Mouse (Mus musculus) kidney, adult 2 months (tissue): ENCODE data around the gene Wnt2. TPM values are rescaled to one million over a fixed set of nuclear protein-coding genes. Genes with fewer than 3 reads are reported as not detected.

Source experiments
- DNase-seq: peaks from one replicate; pipeline ENCODE4 v3.0.0; 2021
- H3K27ac ChIP-seq: fragments of 200-500 bp; 2 replicates; pipeline ENCODE4 v1.5.1; 2012; ENCODE audit warnings: low read depth, low read length, control low read depth, inconsistent platforms; ENCODE audit not compliant: insufficient read depth
- H3K27me3 ChIP-seq: fragments of 200-500 bp; replicated peaks from 2 replicates; pipeline ENCODE4 v1.6.1; 2012; ENCODE audit warnings: mild to moderate bottlenecking, moderate library complexity, low read length, inconsistent platforms; ENCODE audit not compliant: control insufficient read depth, insufficient read depth
- H3K36me3 ChIP-seq: fragments of 200-500 bp; 2 replicates; pipeline ENCODE4 v1.6.1; 2012; ENCODE audit warnings: mild to moderate bottlenecking, moderate library complexity, low read length, inconsistent platforms; ENCODE audit not compliant: control insufficient read depth, insufficient read depth
- H3K4me1 ChIP-seq: fragments of 200-500 bp; 2 replicates; pipeline ENCODE4 v1.6.1; 2011; ENCODE audit warnings: low read length; ENCODE audit not compliant: control insufficient read depth, insufficient read depth
- H3K4me3 ChIP-seq: fragments of 200-500 bp; 2 replicates; pipeline ENCODE4 v1.5.1; 2011; ENCODE audit warnings: mild to moderate bottlenecking, low read depth, low read length, control low read depth; ENCODE audit not compliant: insufficient read depth
- CTCF ChIP-seq: fragments of 200-500 bp; conservative IDR thresholded peaks from 2 replicates; pipeline ENCODE4 v1.5.1; 2011; ENCODE audit warnings: low read depth, mild to moderate bottlenecking, control low read depth, low read length, moderate library complexity, mixed read lengths; ENCODE audit not compliant: insufficient read depth, insufficient read length
- POLR2A ChIP-seq: fragments of 200-500 bp; IDR thresholded peaks from one replicate; pipeline ENCODE4 v1.6.1; 2011; ENCODE audit warnings: low read depth, low read length, control low read depth
- WGBS: fragments of 180-500 bp; shearing (Covaris S2); methylation state at CpG from one replicate; pipeline ENCODE4 v1.1.7; 2018; 5-methylcytosine and 5-hydroxymethylcytosine counted together
- polyA plus RNA-seq: library from polyadenylated mRNA; depleted of rRNA; stranded (reverse); fragments of >200 nt; gene quantifications from 2 replicates; pipeline ENCODE4 v1.2.3, GENCODE M21; 2012

Gene Wnt2
- polyA plus RNA-seq, 1 experiment, result 0.52 TPM

DNA sequence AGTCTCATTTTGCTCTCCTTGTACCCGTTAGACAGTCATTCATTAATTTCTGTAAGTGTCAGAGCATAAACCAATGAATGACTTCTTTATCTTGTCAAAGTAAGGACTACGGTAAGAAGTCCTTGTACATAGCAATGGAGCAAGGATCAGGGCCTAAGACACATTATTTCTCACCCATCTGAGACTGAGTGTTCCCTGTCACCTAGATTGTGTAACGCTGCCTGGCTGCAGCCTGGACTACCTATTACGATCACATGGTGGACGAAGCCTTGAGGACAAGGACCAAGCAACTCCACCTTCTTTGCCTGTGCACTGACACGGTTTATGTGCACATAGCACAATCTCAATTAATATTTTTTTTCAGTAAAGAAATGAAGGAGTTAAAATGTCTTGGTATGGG lies 28.3 kb downstream of the Wnt2 start:
- TF ChIP-seq POLR2A, result no peak
- no peak for TF ChIP-seq CTCF
- Histone ChIP-seq H3K4me3 (no peak overlapping the region), H3K27ac (no peak overlapping the region), H3K27me3 (no peaks in the 10 kb centered on the region), H3K36me3 (no peaks in the 10 kb centered on the region), H3K4me1 (no peaks in the 10 kb centered on the region)
- no peak for DNase-seq
- 92% methylated on average over 6 of the region's 6 CpGs for WGBS

- TF ChIP-seq POLR2A, result no peak
- no peak for TF ChIP-seq CTCF
- WGBS, result 54% methylated on average over 4 of the region's 4 CpGs
- no peak overlapping the region for H3K27ac ChIP-seq
These were observed 31.9 kb downstream of the Wnt2 start for GRCm38 (mm10) chr6:17998497-17998896.

GRCm38 (mm10) chr6:17994956-17995790 lies 35.2 kb downstream of the Wnt2 start:
- H3K4me1 ChIP-seq, result no peaks in the 10 kb centered on the region
- 54% methylated on average over 6 of the region's 6 CpGs for WGBS
- H3K4me3 ChIP-seq, result no peak overlapping the region
- no peaks in the 10 kb centered on the region for H3K36me3 ChIP-seq
- H3K27ac ChIP-seq, result no peak overlapping the region
- H3K27me3 ChIP-seq, result no peaks in the 10 kb centered on the region
- TF ChIP-seq POLR2A, result no peak
- TF ChIP-seq CTCF, result no peak
- DNase-seq, result no peak

More at GRCm38 (mm10) chr6:17998497-17998896, 31.9 kb downstream of the Wnt2 start:
- Histone ChIP-seq H3K4me3 (no peak overlapping the region), H3K4me1 (no peaks in the 10 kb centered on the region), H3K36me3 (no peaks in the 10 kb centered on the region), H3K27me3 (no peaks in the 10 kb centered on the region)
- no peak for DNase-seq

- no peaks in the 10 kb centered on the region for H3K4me1 ChIP-seq
- TF ChIP-seq CTCF, result no peak
- TF ChIP-seq POLR2A, result no peak
- H3K36me3 ChIP-seq, result no peaks in the 10 kb centered on the region
- peak; percentile 24 for DNase-seq
- no peak overlapping the region for H3K4me3 ChIP-seq
- 51% methylated on average over 7 of the region's 7 CpGs for WGBS
- no peaks in the 10 kb centered on the region for H3K27me3 ChIP-seq
- no peak overlapping the region for H3K27ac ChIP-seq
These were observed 38.8 kb downstream of the Wnt2 start for GRCm38 (mm10) chr6:17991625-17992024.

DNA sequence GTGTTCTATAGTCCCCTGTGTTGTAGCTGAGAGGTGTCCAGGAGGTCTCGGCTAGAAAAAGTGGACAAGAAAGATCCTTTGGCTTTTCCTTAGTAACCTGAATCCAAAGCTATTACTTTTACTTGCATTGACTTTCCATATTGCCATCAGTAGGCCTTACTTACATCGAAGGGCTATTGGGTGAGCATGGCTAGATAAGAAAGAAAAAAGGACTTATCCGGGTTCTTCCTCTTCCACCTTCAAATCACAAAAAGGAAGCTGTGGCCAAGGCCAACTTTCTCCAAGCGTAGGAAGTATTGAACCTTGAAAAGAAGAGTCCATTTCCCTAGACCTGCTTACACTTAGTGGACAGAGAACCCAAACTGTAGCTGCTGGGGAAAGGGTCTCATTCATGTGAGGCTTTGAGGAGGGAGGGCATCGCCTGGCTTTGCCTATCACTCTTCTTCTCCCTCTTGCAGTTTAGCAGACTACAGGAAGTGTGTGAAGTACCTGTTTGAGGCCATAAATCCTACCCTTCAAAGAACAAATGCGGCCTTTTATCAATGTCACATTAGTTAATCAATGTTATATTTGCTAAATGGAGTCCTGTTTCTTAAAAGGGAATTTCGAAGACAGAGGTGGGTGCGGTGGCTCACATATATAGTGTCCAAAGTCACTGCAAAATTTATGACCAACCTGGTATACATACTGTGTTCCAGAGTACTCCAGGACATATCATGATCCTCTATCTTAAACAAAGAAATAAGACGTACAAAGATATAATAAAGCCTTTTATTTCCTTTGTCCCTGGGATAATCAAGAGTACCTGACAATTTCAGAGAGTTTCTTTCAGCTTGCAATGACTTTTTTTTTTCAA lies 40.0 kb downstream of the Wnt2 start:
- no peaks in the 10 kb centered on the region for H3K4me1 ChIP-seq
- no peak overlapping the region for H3K27ac ChIP-seq
- 92% methylated on average over 9 of the region's 9 CpGs for WGBS
- H3K4me3 ChIP-seq, result no peak overlapping the region
- no peak for DNase-seq
- H3K36me3 ChIP-seq, result no peaks in the 10 kb centered on the region
- TF ChIP-seq CTCF (no peak), POLR2A (no peak)
- H3K27me3 ChIP-seq, result no peaks in the 10 kb centered on the region

DNA sequence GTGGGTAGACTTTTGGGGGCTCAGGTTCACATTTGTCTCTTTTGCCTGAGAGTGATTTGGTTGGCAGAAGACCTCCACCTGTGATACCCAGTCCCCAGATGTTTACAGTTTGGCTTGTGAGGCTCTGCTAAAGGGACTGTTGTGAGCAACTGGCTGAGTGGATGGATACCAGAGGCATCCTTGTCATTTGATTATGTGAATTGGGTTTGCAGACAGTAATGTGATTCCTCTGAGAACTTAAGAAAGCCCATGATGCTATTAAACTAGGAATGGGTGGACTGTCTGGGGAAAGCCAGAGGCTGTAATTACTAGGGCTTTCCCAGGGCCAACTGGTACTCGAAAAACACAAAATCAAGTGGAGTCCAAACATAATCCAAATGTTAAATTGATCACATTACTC lies 51.0 kb downstream of the Wnt2 start:
- no peak overlapping the region for H3K27ac ChIP-seq
- H3K4me3 ChIP-seq, result no peak overlapping the region
- WGBS, result 63% methylated on average over 1 of the region's 1 CpGs
- H3K36me3 ChIP-seq, result no peaks in the 10 kb centered on the region
- TF ChIP-seq CTCF, result no peak
- TF ChIP-seq POLR2A, result no peak
- no peaks in the 10 kb centered on the region for H3K4me1 ChIP-seq
- no peak for DNase-seq
- H3K27me3 ChIP-seq, result no peaks in the 10 kb centered on the region

GRCm38 (mm10) chr6:17978881-17979280 lies 51.5 kb downstream of the Wnt2 start:
- Histone ChIP-seq H3K27me3 (no peaks in the 10 kb centered on the region), H3K36me3 (no peaks in the 10 kb centered on the region), H3K4me1 (no peaks in the 10 kb centered on the region), H3K27ac (no peak overlapping the region), H3K4me3 (no peak overlapping the region)
- no peak for TF ChIP-seq CTCF
- 79% methylated on average over 3 of the region's 3 CpGs for WGBS
- no peak for DNase-seq
